ENCODE assay signal across 9 mouse cellular contexts in the genomic region with DNA sequence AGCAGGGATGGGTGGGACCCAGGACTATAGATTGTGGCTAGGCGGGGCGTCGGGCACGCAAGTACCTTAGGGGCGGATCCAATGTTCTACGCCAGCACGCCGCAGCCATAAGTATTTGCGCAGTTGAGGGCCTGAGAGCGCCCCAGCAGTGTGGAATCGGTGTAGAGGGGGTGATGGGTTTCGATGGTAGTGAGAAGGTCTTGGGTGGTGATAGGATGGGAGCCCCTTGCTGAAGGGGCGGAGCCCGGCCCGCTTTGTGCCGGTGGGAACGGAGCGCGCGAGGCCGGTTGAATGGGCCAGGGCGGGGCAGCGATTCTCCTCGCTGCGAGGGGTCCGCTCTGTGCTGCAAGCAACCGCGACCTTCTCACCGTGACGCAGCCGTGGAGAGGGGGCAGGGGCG. TPM values are rescaled to one million over a fixed set of nuclear protein-coding genes. Genes with fewer than 3 reads are reported as not detected.
A peak's percentile ranks its signal among the peaks of the same experiment; 100 is the strongest.
DNase-seq lines count a peak whose midpoint lies in the region; ATAC-seq and TF ChIP-seq lines count a peak whose summit lies in the region.
"Had no signal": no experiment of that assay in that cellular context is flagged by ENCODE, and none has a peak within 500 bp of the region (broad histone marks: within the 10 kb centered on the region; RNA-seq: fewer than 3 reads in every experiment).

No protein-coding gene starts in this region.

- H3K9me3 ChIP-seq in E14TG2a.4 (ENCODE audit: low read length) = peaks cover 7% of the 10 kb centered on the region; the same call in 1 of the 2 replicates
- no peaks in the 10 kb centered on the region for H3K9me3 ChIP-seq in forebrain, embryonic 12.5 days
- no peaks in the 10 kb centered on the region for H3K9me3 ChIP-seq in liver, embryonic 14.5 days (ENCODE audit: control insufficient read depth, low read length)

- H3K27me3 ChIP-seq in E14TG2a.4 (ENCODE audit: insufficient read depth, low read length) = peaks cover 70% of the 10 kb centered on the region
- peaks cover 98% of the 10 kb centered on the region for H3K27me3 ChIP-seq in forebrain, embryonic 12.5 days
- peaks cover 90% of the 10 kb centered on the region for H3K27me3 ChIP-seq in liver, embryonic 14.5 days (ENCODE audit: control insufficient read depth, insufficient read depth, low read length)

- peak overlapping the region; percentile 61 for H3K4me2 ChIP-seq in forebrain, embryonic 12.5 days
- H3K4me2 ChIP-seq in liver, embryonic 14.5 days (ENCODE audit: low read depth) = peak overlapping the region; percentile 26; the same call in 1 of the 2 replicates

- WGBS in forebrain, embryonic 12.5 days = under 1% methylated on average over 29 of the region's 32 CpGs
- 5% methylated on average over 32 of the region's 32 CpGs for WGBS in liver, embryonic 14.5 days (ENCODE audit: insufficient replicate concordance)

- peak overlapping the region; percentile 27 for H3K9ac ChIP-seq in forebrain, embryonic 12.5 days
- no peak overlapping the region for H3K9ac ChIP-seq in liver, embryonic 14.5 days (replicated peaks)

- no peak for ATAC-seq in forebrain, embryonic 12.5 days (ENCODE audit: low FRiP score)
- no peak for ATAC-seq in liver, embryonic 14.5 days (ENCODE audit: insufficient read depth)

- H3K36me3 ChIP-seq in E14TG2a.4 (ENCODE audit: insufficient read depth, low read length) = no peaks in the 10 kb centered on the region
- no peaks in the 10 kb centered on the region for H3K36me3 ChIP-seq in forebrain, embryonic 12.5 days (replicated peaks)
- H3K36me3 ChIP-seq in liver, embryonic 14.5 days (replicated peaks; ENCODE audit: control insufficient read depth, insufficient read depth, low read depth) = no peaks in the 10 kb centered on the region

- DNase-seq in embryo, embryonic 11 days = peak; percentile 55
- no peak for DNase-seq in embryo, embryonic 10.5 days (ENCODE audit: low spot score)
- no peak for DNase-seq in liver, embryonic 14.5 days (ENCODE audit: low read depth in 3 of 3, low spot score in 3 of 3)
- no peak for DNase-seq in adrenal gland, postnatal 14 days
- no peak for DNase-seq in B cell, adult 2 months
- no peak for DNase-seq in layer of hippocampus, postnatal 25 days (ENCODE audit: extremely low spot score in 1 of 2, low spot score in 1 of 2)

- H3K4me3 ChIP-seq in E14TG2a.4 (replicated peaks; ENCODE audit: low read length) = peak overlapping the region; percentile 73
- peak overlapping the region; percentile 31 for H3K4me3 ChIP-seq in forebrain, embryonic 12.5 days (replicated peaks)
- no peak overlapping the region for H3K4me3 ChIP-seq in liver, embryonic 14.5 days (ENCODE audit: insufficient read depth in 1 of 2, low read depth in 2 of 2, low read length in 2 of 2)

- TF ChIP-seq CTCF in E14TG2a.4 (conservative IDR thresholded peaks at IDR 0.05; ENCODE audit: low read length) = no peak
- 0 out of 2 replicates have a peak, but pooled peaks have one; percentile 2 for TF ChIP-seq CTCF in liver, embryonic 14.5 days (IDR thresholded peaks at IDR 0.05; ENCODE audit: low read depth)

- H3K4me1 ChIP-seq in E14TG2a.4 (replicated peaks; ENCODE audit: low read depth, low read length) = peaks cover 82% of the 10 kb centered on the region
- peaks cover 56% of the 10 kb centered on the region for H3K4me1 ChIP-seq in forebrain, embryonic 12.5 days
- H3K4me1 ChIP-seq in liver, embryonic 14.5 days (replicated peaks; ENCODE audit: control insufficient read depth in 2 of 2, insufficient read depth in 2 of 2, low read length in 1 of 2) = no peaks in the 10 kb centered on the region

- H3K27ac ChIP-seq in forebrain, embryonic 12.5 days = no peak overlapping the region
- no peak overlapping the region for H3K27ac ChIP-seq in liver, embryonic 14.5 days

- no peak for TF ChIP-seq EP300 in liver, embryonic 14.5 days (IDR thresholded peaks at IDR 0.05; ENCODE audit: low read depth)

RNA-seq across cellular contexts. Expression of a gene that starts 5.3 kb away (rescaled TPM):
- polyA plus RNA-seq in forebrain, embryonic 12.5 days (2016; fragmentation: Nextera tagmentation; extraction: Ambion mirVana) = 0.43 and 0.46 TPM in 2 replicates
- not detected in 2 replicates for polyA plus RNA-seq in liver, embryonic 14.5 days (2012; rRNA removed)
- polyA plus RNA-seq in liver, embryonic 14.5 days (2014; fragmentation: Nextera tagmentation; extraction: Ambion mirVana) = not detected in 2 replicates
- not detected in 2 replicates for total RNA-seq in adrenal gland, postnatal 14 days (2021)
- total RNA-seq in layer of hippocampus, postnatal 25 days (2021) = not detected
- total RNA-seq: common myeloid progenitor, adult 5-6 weeks had no signal

RNA-seq across cellular contexts. Expression of a gene that starts 10.8 kb away (rescaled TPM):
- 20.3 and 21.3 TPM in 2 replicates for polyA plus RNA-seq in forebrain, embryonic 12.5 days (2016; fragmentation: Nextera tagmentation; extraction: Ambion mirVana)
- 6.0 and 6.5 TPM in 2 replicates for polyA plus RNA-seq in liver, embryonic 14.5 days (2012; rRNA removed)
- polyA plus RNA-seq in liver, embryonic 14.5 days (2014; fragmentation: Nextera tagmentation; extraction: Ambion mirVana) = 7.0 and 10.1 TPM in 2 replicates
- total RNA-seq in adrenal gland, postnatal 14 days (2021) = 36.9 and 39.6 TPM in 2 replicates
- 10 to 100 TPM; 38.9 to 45.1 TPM for total RNA-seq in layer of hippocampus, postnatal 25 days (2021)

RNA-seq across cellular contexts. Expression of a gene that starts 12.2 kb away (rescaled TPM):
- polyA plus RNA-seq in forebrain, embryonic 12.5 days (2016; fragmentation: Nextera tagmentation; extraction: Ambion mirVana) = 5.8 and 6.9 TPM in 2 replicates
- 1.1 and 1.2 TPM in 2 replicates for polyA plus RNA-seq in liver, embryonic 14.5 days (2012; rRNA removed)
- 0.58 and 0.59 TPM in 2 replicates for polyA plus RNA-seq in liver, embryonic 14.5 days (2014; fragmentation: Nextera tagmentation; extraction: Ambion mirVana)
- total RNA-seq in adrenal gland, postnatal 14 days (2021) = 7.2 and 7.5 TPM in 2 replicates
- 1 to 10 TPM; 5.4 to 6.0 TPM for total RNA-seq in layer of hippocampus, postnatal 25 days (2021)

RNA-seq across cellular contexts. Expression of a gene that starts 32.6 kb away (rescaled TPM):
- polyA plus RNA-seq in forebrain, embryonic 12.5 days (2016; fragmentation: Nextera tagmentation; extraction: Ambion mirVana) = 1.5 and 2.7 TPM in 2 replicates
- polyA plus RNA-seq in liver, embryonic 14.5 days (2012; rRNA removed) = 0.16 and 0.18 TPM in 2 replicates
- polyA plus RNA-seq in liver, embryonic 14.5 days (2014; fragmentation: Nextera tagmentation; extraction: Ambion mirVana) = 0.04 TPM in 1 of 2 replicates, not detected in the other
- total RNA-seq in adrenal gland, postnatal 14 days (2021) = 0.26 TPM in 1 of 2 replicates, not detected in the other
- 1 to 10 TPM; 2.6 to 5.8 TPM for total RNA-seq in layer of hippocampus, postnatal 25 days (2021)
- total RNA-seq: common myeloid progenitor, adult 5-6 weeks had no signal

RNA-seq across cellular contexts. Expression of a gene that starts 39.4 kb away (rescaled TPM):
- polyA plus RNA-seq in forebrain, embryonic 12.5 days (2016; fragmentation: Nextera tagmentation; extraction: Ambion mirVana) = 319 and 331 TPM in 2 replicates
- polyA plus RNA-seq in liver, embryonic 14.5 days (2012; rRNA removed) = 163 and 443 TPM in 2 replicates
- 298 and 303 TPM in 2 replicates for polyA plus RNA-seq in liver, embryonic 14.5 days (2014; fragmentation: Nextera tagmentation; extraction: Ambion mirVana)
- 493 and 564 TPM in 2 replicates for total RNA-seq in adrenal gland, postnatal 14 days (2021)
- 100 to 1,000 TPM; 200 to 205 TPM for total RNA-seq in layer of hippocampus, postnatal 25 days (2021)

Comparison
In these comparisons a context has a peak if more than half of its experiments do, and no peak if none do; other contexts are left out.
1. H3K4me3 ChIP-seq: peak in E14TG2a.4 (single experiment) and forebrain, embryonic 12.5 days (single experiment); none in liver, embryonic 14.5 days (0 of 2).